Mouse (Mus musculus) megakaryocyte-erythroid progenitor cell, adult 5 weeks (primary cell): ENCODE results near the gene Pitpnb. TPM values are rescaled to one million over a fixed set of nuclear protein-coding genes. Genes with fewer than 3 reads are reported as not detected.

Experiments
- polyA plus RNA-seq: library from polyadenylated mRNA; stranded (reverse); fragments of >175 nt; gene quantifications from 2 replicates; pipeline ENCODE4 v1.2.3, GENCODE M21; 2012

The Pitpnb gene
- 17.3 and 24.2 TPM in 2 replicates for polyA plus RNA-seq

DNA sequence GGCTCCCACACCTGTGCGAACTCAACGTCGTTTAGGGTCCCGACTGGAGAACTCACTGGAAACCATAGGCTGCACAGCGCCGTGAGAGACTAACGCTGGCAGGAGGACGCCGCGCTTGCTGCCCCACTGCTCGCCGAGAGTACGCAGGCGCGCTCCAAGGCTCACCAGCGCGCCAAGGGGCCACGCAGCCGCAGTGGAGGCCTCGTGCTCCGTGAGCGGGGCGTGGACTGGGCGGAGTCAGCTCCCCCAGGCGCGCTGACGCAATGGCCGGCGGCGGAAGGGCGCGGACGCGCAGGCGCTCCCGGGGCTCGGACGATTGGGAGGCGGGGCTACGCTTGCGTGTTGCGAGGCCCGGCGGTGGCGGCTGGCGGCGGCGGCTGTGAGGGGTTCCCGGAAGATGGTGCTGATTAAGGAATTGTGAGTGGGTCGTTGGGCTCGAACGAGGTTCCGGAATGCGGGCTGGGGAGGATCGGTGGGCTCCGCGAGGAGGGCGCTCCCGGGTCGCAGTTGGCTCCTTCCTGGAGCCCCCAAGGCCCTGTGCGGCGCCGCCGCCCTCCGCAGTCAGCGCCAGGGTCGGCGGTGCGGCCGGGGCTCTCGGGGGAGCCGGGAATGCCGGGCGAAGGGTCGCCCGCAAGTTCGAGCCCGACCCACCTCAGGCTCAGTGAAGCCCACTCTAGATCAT is at the start of gene Pitpnb:
Pitpnb (plus strand) TSS at position 347 of the 682 bp plus-strand sequence.

DNA sequence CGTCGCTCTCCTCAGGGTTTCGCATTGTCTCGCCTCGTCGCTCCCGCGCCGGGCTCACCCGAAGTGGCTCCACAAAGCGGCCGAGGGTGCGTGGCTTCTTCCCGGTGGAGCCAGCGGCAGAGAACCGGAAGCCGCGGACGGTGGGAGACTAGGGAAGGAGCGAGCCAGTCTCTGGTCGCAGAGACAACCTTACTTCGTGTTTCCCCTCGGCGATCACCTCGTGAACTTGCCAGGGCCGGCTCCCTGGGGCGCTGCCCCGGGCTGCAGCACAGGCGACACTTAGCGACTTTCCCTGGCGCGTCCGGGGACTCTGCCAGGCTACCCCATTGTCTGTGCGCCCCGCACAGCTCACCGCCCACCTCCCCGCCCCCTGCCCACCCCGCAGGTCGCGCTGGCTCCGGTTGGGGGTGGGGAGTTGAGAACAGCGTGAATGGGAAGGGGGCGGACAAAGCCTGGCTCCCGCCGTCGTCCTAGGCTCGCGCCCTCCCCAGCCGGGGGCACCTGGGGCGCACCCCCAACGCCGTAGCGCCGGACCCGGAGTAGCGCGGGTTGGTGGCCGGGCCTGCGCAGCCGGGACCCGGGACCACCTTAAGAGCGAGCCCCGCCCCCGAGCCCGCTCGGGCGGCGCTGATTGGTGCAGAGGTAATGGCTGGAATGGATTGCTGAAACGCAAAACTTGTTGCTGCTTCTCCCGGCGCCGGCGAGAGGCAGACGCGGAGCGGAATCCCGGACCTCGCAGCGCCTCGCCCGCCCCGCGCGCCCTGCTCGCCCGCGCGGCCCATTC is 86.2 kb downstream of the Pitpnb start, which contains the start of gene Mn1:
Mn1 (plus strand) TSS at position 772 of the 784 bp plus-strand sequence.

Other genes starting within 250 kb of the Pitpnb start
- gene Mn1, start 86.6 kb downstream of the Pitpnb start, polyA plus RNA-seq, result 1.9 and 2.9 TPM in 2 replicates